Mouse (Mus musculus): ENCODE data around the gene Kifc3. TPM values are rescaled to one million over a fixed set of nuclear protein-coding genes. Genes with fewer than 3 reads are reported as not detected.
"Not testable (repeated sequence)": the region's sequence is repeated elsewhere in the genome, so short reads cannot be mapped to it uniquely, and the experiment has no call there.

The Kifc3 gene
- polyA plus RNA-seq, 1 experiment from 2014 or later, result 13.6 TPM

GRCm38 (mm10) chr8:95235683-95236082, 33.1 kb upstream of the Kifc3 start:
- Histone ChIP-seq H3K4me2 (ENCODE audit: low read depth, low read length) (no peak overlapping the region), H3K27ac (replicated peaks; ENCODE audit: low read depth, low read length) (no peak overlapping the region), H3K9ac (ENCODE audit: low read depth, low read length) (no peak overlapping the region), H3K36me3 (ENCODE audit: control insufficient read depth, insufficient read depth, low read length) (no peaks in the 10 kb centered on the region), H3K4me3 (ENCODE audit: low read depth, low read length) (no peak overlapping the region), H3K27me3 (replicated peaks; ENCODE audit: control insufficient read depth, insufficient read depth, low read length) (no peaks in the 10 kb centered on the region), H3K4me1 (ENCODE audit: control insufficient read depth, insufficient read depth, low read length) (no peaks in the 10 kb centered on the region), H3K9me3 (ENCODE audit: control insufficient read depth, low read length) (no peaks in the 10 kb centered on the region)
- 0% methylated on average over 3 of the region's 3 CpGs for WGBS
- ATAC-seq (ENCODE audit: low read depth), result no peak; the same call in 1 of the 2 replicates
- DNase-seq (ENCODE audit: low spot score), result peak; percentile 35

DNA sequence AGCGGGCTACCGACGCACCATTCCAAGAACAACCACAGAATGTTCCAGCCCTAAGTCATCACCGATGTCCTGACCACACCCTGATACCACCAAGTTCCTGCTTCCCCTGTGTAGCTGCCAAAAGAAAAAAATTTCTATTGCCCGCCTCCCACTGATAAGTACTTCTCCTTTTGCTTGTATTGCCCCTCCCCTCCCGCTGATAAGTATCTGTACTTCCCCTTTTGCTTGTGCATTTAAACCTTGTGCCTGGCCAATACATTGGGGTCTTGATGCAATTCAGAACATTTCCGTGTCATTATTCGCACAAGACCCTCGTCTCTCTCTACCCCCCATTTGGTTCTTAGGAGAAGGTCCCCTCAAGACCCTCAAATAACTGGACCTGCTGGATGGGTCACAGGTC, 27.5 kb upstream of the Kifc3 start:
- not testable (repeated sequence) for H3K36me3 ChIP-seq (ENCODE audit: control insufficient read depth, insufficient read depth, low read length); H3K4me1 ChIP-seq (ENCODE audit: control insufficient read depth, insufficient read depth, low read length); H3K27me3 ChIP-seq (replicated peaks; ENCODE audit: control insufficient read depth, insufficient read depth, low read length); H3K4me2 ChIP-seq (ENCODE audit: low read depth, low read length); H3K27ac ChIP-seq (replicated peaks; ENCODE audit: low read depth, low read length); ATAC-seq (ENCODE audit: low read depth); H3K9me3 ChIP-seq (ENCODE audit: control insufficient read depth, low read length); H3K9ac ChIP-seq (ENCODE audit: low read depth, low read length); DNase-seq (ENCODE audit: low spot score); H3K4me3 ChIP-seq (ENCODE audit: low read depth, low read length)
- WGBS, result 93% methylated on average over 9 of the region's 9 CpGs

GRCm38 (mm10) chr8:95227151-95227468, 24.5 kb upstream of the Kifc3 start:
- ATAC-seq (ENCODE audit: low read depth) (peak; percentile 55; the same call in 1 of the 2 replicates), DNase-seq (ENCODE audit: low spot score) (peak; percentile 45)
- Histone ChIP-seq H3K27ac (replicated peaks; ENCODE audit: low read depth, low read length) (0 out of 2 replicates have a peak overlapping the region, but pooled peaks have one; percentile 48), H3K27me3 (replicated peaks; ENCODE audit: control insufficient read depth, insufficient read depth, low read length) (no peaks in the 10 kb centered on the region), H3K9me3 (ENCODE audit: control insufficient read depth, low read length) (no peaks in the 10 kb centered on the region), H3K4me1 (ENCODE audit: control insufficient read depth, insufficient read depth, low read length) (peaks cover 9% of the 10 kb centered on the region; the same call in 1 of the 2 replicates), H3K4me2 (ENCODE audit: low read depth, low read length) (no peak overlapping the region), H3K4me3 (ENCODE audit: low read depth, low read length) (no peak overlapping the region), H3K9ac (ENCODE audit: low read depth, low read length) (no peak overlapping the region), H3K36me3 (ENCODE audit: control insufficient read depth, insufficient read depth, low read length) (no peaks in the 10 kb centered on the region)
- 18% methylated on average over 2 of the region's 2 CpGs for WGBS

DNA sequence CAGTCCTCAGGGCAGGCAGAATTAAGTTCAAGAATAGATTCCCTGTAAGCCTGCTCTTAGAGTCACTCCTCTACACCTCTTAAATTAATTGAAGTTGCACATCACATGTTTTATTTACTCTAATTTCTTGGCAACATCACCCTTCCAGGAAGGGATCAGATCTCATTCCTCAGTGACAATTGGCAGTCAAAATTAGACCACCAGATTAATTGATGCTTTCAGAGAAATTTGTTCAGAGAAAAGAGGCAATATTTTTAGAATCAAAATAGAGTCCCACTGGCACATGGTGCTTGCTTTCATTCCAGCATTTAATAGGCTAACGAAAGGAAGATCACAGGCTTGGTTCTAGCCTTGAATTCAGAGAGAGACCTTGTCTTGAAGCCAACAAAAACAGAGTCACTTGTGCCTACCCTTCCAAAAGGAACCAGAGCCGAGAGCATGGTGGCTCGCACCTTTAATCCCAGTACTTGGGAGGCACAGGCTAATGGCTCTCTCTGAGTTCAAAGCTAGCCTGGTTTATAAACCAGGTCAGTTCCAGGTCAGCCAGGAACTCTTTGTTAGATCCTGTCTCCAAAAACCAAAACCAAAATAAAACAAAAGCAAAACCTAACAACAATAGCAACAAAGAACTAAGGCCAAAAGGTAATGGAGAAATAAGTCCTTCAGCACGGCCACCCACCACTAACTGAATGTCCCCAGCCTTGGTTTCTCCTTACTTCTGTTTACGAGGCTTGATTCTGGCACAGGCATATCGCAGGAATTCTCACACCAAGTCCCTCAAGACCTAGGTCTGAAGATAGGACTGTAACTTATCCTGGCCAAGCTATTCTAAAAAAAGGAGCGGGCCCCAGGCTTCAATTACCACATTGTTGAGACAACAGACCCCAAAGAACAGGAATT, 23.9 kb upstream of the Kifc3 start:
- H3K27ac ChIP-seq (replicated peaks; ENCODE audit: low read depth, low read length), result peak overlapping the region; percentile 48; the same call in 1 of the 2 replicates

GRCm38 (mm10) chr8:95223969-95224368, 21.4 kb upstream of the Kifc3 start:
- H3K27ac ChIP-seq (replicated peaks; ENCODE audit: low read depth, low read length), result no peak overlapping the region
- no peak overlapping the region for H3K9ac ChIP-seq (ENCODE audit: low read depth, low read length)
- DNase-seq (ENCODE audit: low spot score), result no peak
- H3K9me3 ChIP-seq (ENCODE audit: control insufficient read depth, low read length), result no peaks in the 10 kb centered on the region
- H3K27me3 ChIP-seq (replicated peaks; ENCODE audit: control insufficient read depth, insufficient read depth, low read length), result no peaks in the 10 kb centered on the region
- no peak for ATAC-seq (ENCODE audit: low read depth)
- H3K4me2 ChIP-seq (ENCODE audit: low read depth, low read length), result no peak overlapping the region
- H3K4me3 ChIP-seq (ENCODE audit: low read depth, low read length), result no peak overlapping the region
- peaks cover 9% of the 10 kb centered on the region; the same call in 1 of the 2 replicates for H3K4me1 ChIP-seq (ENCODE audit: control insufficient read depth, insufficient read depth, low read length)
- no peaks in the 10 kb centered on the region for H3K36me3 ChIP-seq (ENCODE audit: control insufficient read depth, insufficient read depth, low read length)
- 87% methylated on average over 5 of the region's 5 CpGs for WGBS

More for the DNA sequence above, 23.9 kb upstream of the Kifc3 start:
- Histone ChIP-seq H3K9ac (ENCODE audit: low read depth, low read length) (no peak overlapping the region), H3K4me2 (ENCODE audit: low read depth, low read length) (no peak overlapping the region), H3K27me3 (replicated peaks; ENCODE audit: control insufficient read depth, insufficient read depth, low read length) (no peaks in the 10 kb centered on the region), H3K9me3 (ENCODE audit: control insufficient read depth, low read length) (no peaks in the 10 kb centered on the region), H3K4me1 (ENCODE audit: control insufficient read depth, insufficient read depth, low read length) (peaks cover 9% of the 10 kb centered on the region; the same call in 1 of the 2 replicates), H3K36me3 (ENCODE audit: control insufficient read depth, insufficient read depth, low read length) (no peaks in the 10 kb centered on the region), H3K4me3 (ENCODE audit: low read depth, low read length) (no peak overlapping the region)
- peak; percentile 43 for DNase-seq (ENCODE audit: low spot score)
- WGBS, result 35% methylated on average over 7 of the region's 7 CpGs
- ATAC-seq (ENCODE audit: low read depth), result 0 out of 2 replicates have a peak, but pooled peaks have one; percentile 4

DNA sequence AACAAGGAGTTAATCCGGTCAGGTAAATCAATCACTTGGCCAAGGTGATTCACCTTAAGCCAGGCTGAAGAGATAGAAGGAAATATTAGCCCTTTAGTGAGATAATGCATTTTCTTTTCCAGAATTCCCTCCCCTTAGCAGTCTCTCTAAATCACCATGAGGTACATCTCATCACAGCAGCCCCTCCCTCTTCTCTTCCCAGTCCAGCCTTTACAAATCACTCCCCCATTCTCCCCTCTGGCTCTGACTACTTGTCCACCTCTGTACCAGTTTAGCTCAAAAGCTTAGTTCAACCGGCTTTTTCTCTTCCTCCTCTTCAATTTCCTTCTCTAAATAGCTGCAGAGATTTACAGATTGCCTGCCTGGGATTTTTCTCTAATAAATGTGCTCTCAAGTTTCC, 18.4 kb upstream of the Kifc3 start:
- H3K4me1 ChIP-seq (ENCODE audit: control insufficient read depth, insufficient read depth, low read length), result no peaks in the 10 kb centered on the region
- H3K9me3 ChIP-seq (ENCODE audit: control insufficient read depth, low read length), result no peaks in the 10 kb centered on the region
- H3K36me3 ChIP-seq (ENCODE audit: control insufficient read depth, insufficient read depth, low read length), result no peaks in the 10 kb centered on the region
- no peaks in the 10 kb centered on the region for H3K27me3 ChIP-seq (replicated peaks; ENCODE audit: control insufficient read depth, insufficient read depth, low read length)
- no peak for DNase-seq (ENCODE audit: low spot score)
- ATAC-seq (ENCODE audit: low read depth), result no peak
- no peak overlapping the region for H3K9ac ChIP-seq (ENCODE audit: low read depth, low read length)
- 18% methylated on average over 2 of the region's 2 CpGs for WGBS
- no peak overlapping the region for H3K4me3 ChIP-seq (ENCODE audit: low read depth, low read length)
- H3K27ac ChIP-seq (replicated peaks; ENCODE audit: low read depth, low read length), result no peak overlapping the region
- no peak overlapping the region for H3K4me2 ChIP-seq (ENCODE audit: low read depth, low read length)

DNA sequence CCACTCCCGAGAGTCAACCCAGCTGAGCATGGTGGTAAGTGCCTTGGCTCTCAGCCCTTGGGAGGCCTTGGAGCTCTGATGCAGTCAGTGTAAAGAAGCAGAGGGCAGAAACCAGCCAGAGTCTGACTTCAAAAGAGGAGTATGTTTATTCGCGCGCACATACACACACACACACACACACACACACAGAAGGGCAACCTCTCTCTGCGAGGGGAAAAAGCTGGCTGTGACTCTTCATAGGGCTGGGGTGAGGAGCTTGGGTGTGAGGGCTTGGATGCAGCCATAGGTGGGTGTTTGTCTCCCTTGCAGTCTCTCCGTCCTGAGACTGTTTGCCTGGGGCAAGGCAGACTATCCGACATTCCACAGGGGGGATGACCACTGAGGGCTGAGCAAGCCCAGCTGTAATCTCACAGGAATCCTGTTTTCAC, 18.0 kb upstream of the Kifc3 start:
- no peaks in the 10 kb centered on the region for H3K27me3 ChIP-seq (replicated peaks; ENCODE audit: control insufficient read depth, insufficient read depth, low read length)
- no peak overlapping the region for H3K4me2 ChIP-seq (ENCODE audit: low read depth, low read length)
- no peak overlapping the region for H3K27ac ChIP-seq (replicated peaks; ENCODE audit: low read depth, low read length)
- ATAC-seq (ENCODE audit: low read depth) (no peak), DNase-seq (ENCODE audit: low spot score) (no peak)
- H3K9ac ChIP-seq (ENCODE audit: low read depth, low read length), result no peak overlapping the region
- H3K4me3 ChIP-seq (ENCODE audit: low read depth, low read length), result no peak overlapping the region
- no peaks in the 10 kb centered on the region for H3K4me1 ChIP-seq (ENCODE audit: control insufficient read depth, insufficient read depth, low read length)
- WGBS, result 40% methylated on average over 7 of the region's 7 CpGs
- no peaks in the 10 kb centered on the region for H3K36me3 ChIP-seq (ENCODE audit: control insufficient read depth, insufficient read depth, low read length)
- no peaks in the 10 kb centered on the region for H3K9me3 ChIP-seq (ENCODE audit: control insufficient read depth, low read length)

DNA sequence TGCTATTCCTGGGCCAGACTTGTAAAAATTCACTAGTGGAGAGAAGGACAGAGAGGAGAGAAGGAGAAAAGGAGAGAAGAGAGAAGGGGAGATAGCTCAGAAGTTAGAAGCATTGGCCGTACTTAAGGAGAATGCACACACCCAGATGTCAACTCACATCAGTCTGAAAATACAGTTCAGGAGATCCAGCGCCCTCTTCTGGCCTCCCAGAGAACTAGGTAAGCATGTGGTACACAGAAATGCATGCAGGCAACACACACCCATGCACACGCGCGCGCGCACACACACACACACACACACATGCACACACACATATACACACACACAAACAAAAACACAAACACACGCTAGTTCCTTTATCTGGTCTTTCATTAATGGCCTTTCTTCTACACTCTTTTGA, 17.0 kb upstream of the Kifc3 start:
- ATAC-seq (ENCODE audit: low read depth), result no peak
- H3K27me3 ChIP-seq (replicated peaks; ENCODE audit: control insufficient read depth, insufficient read depth, low read length), result no peaks in the 10 kb centered on the region
- no peaks in the 10 kb centered on the region for H3K4me1 ChIP-seq (ENCODE audit: control insufficient read depth, insufficient read depth, low read length)
- H3K27ac ChIP-seq (replicated peaks; ENCODE audit: low read depth, low read length), result no peak overlapping the region
- H3K4me3 ChIP-seq (ENCODE audit: low read depth, low read length), result no peak overlapping the region
- H3K36me3 ChIP-seq (ENCODE audit: control insufficient read depth, insufficient read depth, low read length), result no peaks in the 10 kb centered on the region
- no peaks in the 10 kb centered on the region for H3K9me3 ChIP-seq (ENCODE audit: control insufficient read depth, low read length)
- H3K4me2 ChIP-seq (ENCODE audit: low read depth, low read length), result no peak overlapping the region
- WGBS, result 80% methylated on average over 8 of the region's 8 CpGs
- DNase-seq (ENCODE audit: low spot score), result no peak
- no peak overlapping the region for H3K9ac ChIP-seq (ENCODE audit: low read depth, low read length)
